Mouse (Mus musculus) midbrain, postnatal 0 days (tissue): ENCODE measurements around the gene Fam219b. TPM values are rescaled to one million over a fixed set of nuclear protein-coding genes. Genes with fewer than 3 reads are reported as not detected.
A peak's percentile ranks its signal among the peaks of the same experiment; 100 is the strongest.

Source experiments
- ATAC-seq: fragments of 200-750 bp; cut with Nextera tagmentation; 2 replicates; pipeline ENCODE4 v1.8.0; 2017; ENCODE audit warnings: moderate number of reproducible peaks, mild to moderate bottlenecking, moderate TSS enrichment, moderate library complexity; ENCODE audit not compliant: low FRiP score
- DNase-seq: peaks from one replicate; pipeline ENCODE4 v3.0.0-alpha.2; 2015; ENCODE audit warnings: low spot score
- H3K27ac ChIP-seq: fragments of 300-500 bp; sonication (generic); 2 replicates; pipeline ENCODE4 v1.5.1; 2014; ENCODE audit warnings: low read depth, mild to moderate bottlenecking, low read length, mixed read lengths
- H3K27me3 ChIP-seq: fragments of 300-500 bp; sonication (generic); 2 replicates; pipeline ENCODE4 v1.6.1; 2014; ENCODE audit warnings: low read length, control low read depth, mixed read lengths; ENCODE audit not compliant: insufficient read depth
- H3K36me3 ChIP-seq: fragments of 300-500 bp; sonication (generic); 2 replicates; pipeline ENCODE4 v1.6.1; 2014; ENCODE audit warnings: low read length, control low read depth, mixed read lengths; ENCODE audit not compliant: insufficient read depth
- H3K4me1 ChIP-seq: fragments of 300-500 bp; sonication (generic); 2 replicates; pipeline ENCODE4 v1.6.1; 2014; ENCODE audit warnings: mild to moderate bottlenecking, control low read depth, antibody characterized with exemption, low read length, mixed read lengths; ENCODE audit not compliant: insufficient read depth
- H3K4me2 ChIP-seq: fragments of 300-500 bp; sonication (generic); 2 replicates; pipeline ENCODE4 v1.6.1; 2014; ENCODE audit warnings: low read depth, mild to moderate bottlenecking, low read length, mixed read lengths; ENCODE audit not compliant: poor library complexity, severe bottlenecking
- H3K4me3 ChIP-seq: fragments of 300-500 bp; sonication (generic); 2 replicates; pipeline ENCODE4 v1.5.1; 2014; ENCODE audit warnings: low read depth, mild to moderate bottlenecking, low read length, moderate library complexity
- H3K9ac ChIP-seq: fragments of 300-500 bp; sonication (generic); replicated peaks from 2 replicates; pipeline ENCODE4 v1.6.1; 2014; ENCODE audit warnings: mild to moderate bottlenecking, low read length, moderate library complexity, mixed read lengths; ENCODE audit not compliant: poor library complexity, severe bottlenecking
- H3K9me3 ChIP-seq: fragments of 300-500 bp; sonication (generic); 2 replicates; pipeline ENCODE4 v1.6.1; 2016; ENCODE audit warnings: low read length, control low read depth
- CTCF ChIP-seq: IDR thresholded peaks from 2 replicates; pipeline ENCODE4 v1.5.1; 2016; ENCODE audit warnings: antibody characterized with exemption, mild to moderate bottlenecking
- WGBS: fragments of 180-500 bp; shearing (Covaris S2); extraction: QIAGEN DNeasy Blood & Tissue Kit; methylation state at CpG from one replicate; pipeline ENCODE4 v1.1.7; 2014; 5-methylcytosine and 5-hydroxymethylcytosine counted together
- polyA plus RNA-seq: library from polyadenylated mRNA; unstranded; fragments of >200 nt; fragmentation: Nextera tagmentation; extraction: Ambion mirVana; gene quantifications from 2 replicates; pipeline ENCODE4 v1.2.1, GENCODE M21; 2015
- total RNA-seq: library from RNA; depleted of rRNA; stranded (reverse); fragments of >200 nt; gene quantifications from 2 replicates; pipeline ENCODE4 v1.2.3, GENCODE M21; 2014

The Fam219b gene
- total and polyA plus RNA-seq, 2 experiments from 2014 or later: 25.6 to 29.7 TPM

DNA sequence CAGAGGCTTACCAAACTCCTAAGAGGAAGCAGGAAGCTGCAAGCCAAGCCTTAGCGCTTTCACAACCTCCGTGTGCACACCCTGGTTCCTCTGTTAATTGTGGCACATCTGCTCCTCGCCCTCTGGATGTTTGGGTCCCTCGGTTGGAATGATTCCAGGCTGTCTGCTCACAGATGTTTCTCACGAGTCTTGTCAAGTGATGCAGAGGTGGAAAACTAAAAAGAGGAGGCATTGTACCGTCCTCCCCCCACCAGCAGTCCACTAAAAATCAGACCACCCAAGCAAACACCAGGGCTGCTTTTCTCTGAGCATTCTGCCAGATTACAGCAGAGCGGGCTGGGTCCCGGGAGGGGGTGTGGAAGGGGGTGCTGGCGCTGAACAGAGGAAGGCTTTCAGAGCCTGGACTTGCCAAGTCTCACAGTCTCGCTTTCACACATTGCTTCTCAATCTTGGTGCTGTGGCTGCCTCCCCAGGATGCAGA is 28.5 kb downstream of the Fam219b start:
- Histone ChIP-seq H3K4me2 (no peak overlapping the region), H3K9ac (no peak overlapping the region), H3K36me3 (peaks cover 16% of the 10 kb centered on the region), H3K9me3 (no peaks in the 10 kb centered on the region), H3K27ac (peak overlapping the region; percentile 52; the same call in 1 of the 2 replicates), H3K4me1 (peaks cover 16% of the 10 kb centered on the region; the same call in 1 of the 2 replicates), H3K4me3 (no peak overlapping the region), H3K27me3 (no peaks in the 10 kb centered on the region)
- TF ChIP-seq CTCF: no peak
- peak; percentile 74 for DNase-seq
- 48% methylated on average over 10 of the region's 10 CpGs for WGBS
- peak; percentile 42; the same call in 1 of the 2 replicates for ATAC-seq

- Histone ChIP-seq H3K4me1 (peaks cover 9% of the 10 kb centered on the region; the same call in 1 of the 2 replicates), H3K9me3 (no peaks in the 10 kb centered on the region), H3K27me3 (no peaks in the 10 kb centered on the region), H3K36me3 (peaks cover 16% of the 10 kb centered on the region), H3K4me3 (no peak overlapping the region), H3K4me2 (no peak overlapping the region), H3K9ac (no peak overlapping the region), H3K27ac (no peak overlapping the region)
- ATAC-seq (no peak), DNase-seq (no peak)
- peak; percentile 44 for TF ChIP-seq CTCF
- WGBS: 62% methylated on average over 8 of the region's 8 CpGs
These were observed 29.5 kb downstream of the Fam219b start for GRCm38 (mm10) chr9:57566846-57567245.

- no peak for TF ChIP-seq CTCF
- Histone ChIP-seq H3K36me3 (peaks cover 16% of the 10 kb centered on the region), H3K27ac (no peak overlapping the region), H3K9ac (no peak overlapping the region), H3K9me3 (no peaks in the 10 kb centered on the region), H3K4me2 (no peak overlapping the region), H3K4me3 (no peak overlapping the region), H3K27me3 (no peaks in the 10 kb centered on the region), H3K4me1 (0 out of 2 replicates have a peak, but pooled peaks cover 2% of the 10 kb centered on the region)
- DNase-seq (no peak), ATAC-seq (no peak)
- WGBS: 96% methylated on average over 6 of the region's 6 CpGs
These were observed 31.2 kb downstream of the Fam219b start for GRCm38 (mm10) chr9:57568500-57568899.

- no peak for TF ChIP-seq CTCF
These were observed 37.1 kb downstream of the Fam219b start for GRCm38 (mm10) chr9:57574397-57574796.

GRCm38 (mm10) chr9:57575577-57575976 is 38.2 kb downstream of the Fam219b start:
- Histone ChIP-seq H3K27ac (no peak overlapping the region), H3K36me3 (peaks cover 34% of the 10 kb centered on the region), H3K9me3 (no peaks in the 10 kb centered on the region), H3K4me3 (no peak overlapping the region), H3K4me2 (no peak overlapping the region), H3K9ac (no peak overlapping the region), H3K27me3 (no peaks in the 10 kb centered on the region), H3K4me1 (no peaks in the 10 kb centered on the region)
- no peak for ATAC-seq
- 81% methylated on average over 3 of the region's 3 CpGs for WGBS
- TF ChIP-seq CTCF: no peak
- no peak for DNase-seq

More at GRCm38 (mm10) chr9:57574397-57574796, 37.1 kb downstream of the Fam219b start:
- H3K4me2 ChIP-seq: no peak overlapping the region
- H3K27ac ChIP-seq: no peak overlapping the region
- no peak overlapping the region for H3K9ac ChIP-seq
- H3K9me3 ChIP-seq: no peaks in the 10 kb centered on the region
- H3K36me3 ChIP-seq: peaks cover 25% of the 10 kb centered on the region
- no peaks in the 10 kb centered on the region for H3K27me3 ChIP-seq
- no peak for DNase-seq
- no peaks in the 10 kb centered on the region for H3K4me1 ChIP-seq
- no peak for ATAC-seq
- no peak overlapping the region for H3K4me3 ChIP-seq

- no peak overlapping the region for H3K9ac ChIP-seq
- H3K27ac ChIP-seq: no peak overlapping the region
- H3K9me3 ChIP-seq: no peaks in the 10 kb centered on the region
- no peaks in the 10 kb centered on the region for H3K27me3 ChIP-seq
- WGBS: 89% methylated on average over 6 of the region's 6 CpGs
- H3K4me1 ChIP-seq: no peaks in the 10 kb centered on the region
- no peak for DNase-seq
- no peak overlapping the region for H3K4me3 ChIP-seq
- H3K4me2 ChIP-seq: no peak overlapping the region
- no peak for TF ChIP-seq CTCF
- ATAC-seq: no peak
- H3K36me3 ChIP-seq: peaks cover 50% of the 10 kb centered on the region
These were observed 40.0 kb downstream of the Fam219b start for GRCm38 (mm10) chr9:57577144-57577849.
